Mouse (Mus musculus): ENCODE results near the gene Csmd2.

Gene Csmd2

DNA sequence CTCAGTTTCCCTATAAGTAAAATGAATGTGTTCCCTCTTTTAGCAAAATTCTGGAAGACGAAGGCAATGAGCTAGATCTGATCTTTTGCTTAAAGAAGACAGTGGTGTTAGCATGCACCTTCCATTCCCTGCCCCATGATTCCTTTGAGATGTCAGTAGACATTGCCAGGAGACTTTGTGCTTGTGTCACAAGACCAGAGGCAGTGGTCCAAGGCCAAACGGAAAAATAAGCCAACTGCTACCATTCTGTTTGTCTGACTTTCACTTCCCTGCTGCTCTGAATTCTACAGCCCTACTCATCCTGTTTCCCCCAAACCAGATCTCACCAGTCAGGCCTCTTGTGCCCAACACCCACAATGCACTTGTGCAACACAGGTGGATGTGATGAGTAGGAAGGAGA, 427.1 kb downstream of the Csmd2 start:
- DNase-seq (ENCODE audit: low spot score), result no peak

GRCm38 (mm10) chr4:128419988-128420617, 432.4 kb downstream of the Csmd2 start:
- DNase-seq (ENCODE audit: low spot score), result no peak

DNA sequence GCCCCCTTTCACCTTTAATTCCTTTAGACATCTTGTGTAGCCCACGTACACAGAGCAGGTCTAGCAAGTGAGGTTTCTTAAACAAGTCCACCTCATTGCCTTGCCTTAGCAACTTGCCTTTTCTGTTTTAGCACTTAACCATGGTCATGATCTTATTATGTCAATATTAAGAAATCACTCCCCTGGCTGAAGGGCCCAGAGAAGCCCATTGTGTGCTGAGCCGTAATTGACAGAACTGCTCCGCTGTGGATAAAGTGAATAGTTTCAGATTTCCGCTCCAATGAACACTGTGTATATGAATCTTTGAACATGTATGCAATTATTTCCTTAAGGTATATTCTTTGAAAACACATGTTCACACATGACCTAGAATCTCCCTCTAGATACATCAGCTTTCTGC, 434.8 kb downstream of the Csmd2 start:
- DNase-seq (ENCODE audit: low spot score), result no peak

DNA sequence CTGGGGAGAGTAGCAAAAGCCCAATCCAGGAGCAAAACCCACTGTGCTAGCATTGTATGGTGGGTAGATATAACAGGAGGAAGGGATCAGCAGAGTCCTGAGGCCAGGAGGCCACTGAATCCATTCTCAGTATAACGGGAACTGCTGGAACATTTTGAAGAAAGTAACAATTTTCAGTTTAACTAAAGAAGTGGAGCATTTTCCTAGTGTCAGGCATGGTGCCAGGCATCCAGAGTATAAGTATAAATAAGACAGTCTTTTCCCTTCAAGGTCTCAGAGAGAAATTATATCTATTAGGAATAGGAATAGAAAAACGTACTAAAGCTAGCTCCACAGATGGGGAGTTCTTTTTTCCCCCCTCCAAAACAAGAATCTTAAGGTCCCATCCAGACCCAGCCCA, 437.7 kb downstream of the Csmd2 start:
- DNase-seq (ENCODE audit: low spot score), result no peak

DNA sequence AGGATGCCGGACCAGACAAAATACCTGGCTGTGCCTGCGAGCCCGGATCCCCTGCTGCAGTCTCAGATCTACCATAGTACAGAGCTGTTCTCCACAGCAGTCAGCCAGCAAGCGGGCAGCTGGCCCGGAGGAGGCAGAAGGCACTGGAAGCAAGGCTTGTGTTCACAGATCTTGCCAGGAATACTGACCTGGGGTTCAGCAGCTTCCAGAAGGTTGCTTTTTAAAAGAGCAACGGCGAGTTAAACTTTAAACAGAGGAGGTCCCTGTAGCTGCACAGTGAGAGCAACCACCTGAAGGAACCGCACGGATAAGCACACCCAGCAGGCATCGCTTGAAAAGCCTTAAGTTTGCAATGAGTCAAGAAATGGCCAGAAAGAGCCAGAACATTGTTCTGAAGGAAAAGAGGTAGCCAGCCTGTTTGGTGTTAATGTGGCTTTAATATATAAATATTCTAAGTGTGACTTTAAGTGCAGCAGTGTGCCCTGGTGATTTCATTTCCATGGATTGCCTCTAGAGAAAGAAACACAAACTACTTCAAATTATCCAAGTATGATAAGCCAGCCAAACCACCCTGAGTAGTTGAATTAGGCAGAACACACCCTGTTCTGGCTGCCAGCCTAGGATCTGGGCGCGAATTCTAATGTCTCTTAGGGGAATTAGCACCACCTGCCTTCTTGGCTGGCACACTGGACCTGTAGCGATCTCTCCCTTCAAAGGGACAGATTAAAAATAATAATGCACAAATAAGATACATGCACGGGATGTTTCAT, 439.8 kb downstream of the Csmd2 start:
- DNase-seq (ENCODE audit: low spot score), result no peak

GRCm38 (mm10) chr4:128428303-128429107, 440.8 kb downstream of the Csmd2 start:
- DNase-seq (ENCODE audit: low spot score), result no peak

DNA sequence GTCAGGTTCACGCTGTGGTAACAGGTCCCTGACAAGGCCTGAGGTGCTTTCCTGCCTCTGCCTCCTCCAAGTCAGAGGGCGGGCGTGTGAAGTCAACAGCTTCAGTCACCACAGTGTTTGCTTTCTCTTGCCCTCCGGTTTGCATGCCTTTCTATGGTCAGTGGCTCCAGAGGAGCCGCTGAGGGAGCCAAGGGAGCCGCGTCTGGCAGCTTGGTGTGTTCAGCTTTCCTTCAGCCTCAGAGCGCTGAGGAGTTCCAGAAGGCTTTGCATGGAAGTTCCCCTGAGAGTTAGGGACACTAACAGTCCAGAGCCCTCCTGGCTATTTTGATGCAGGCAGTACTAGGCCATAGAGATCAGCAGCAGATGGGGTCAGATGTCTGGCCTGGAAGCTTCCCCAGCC, 441.9 kb downstream of the Csmd2 start:
- DNase-seq (ENCODE audit: low spot score), result no peak

DNA sequence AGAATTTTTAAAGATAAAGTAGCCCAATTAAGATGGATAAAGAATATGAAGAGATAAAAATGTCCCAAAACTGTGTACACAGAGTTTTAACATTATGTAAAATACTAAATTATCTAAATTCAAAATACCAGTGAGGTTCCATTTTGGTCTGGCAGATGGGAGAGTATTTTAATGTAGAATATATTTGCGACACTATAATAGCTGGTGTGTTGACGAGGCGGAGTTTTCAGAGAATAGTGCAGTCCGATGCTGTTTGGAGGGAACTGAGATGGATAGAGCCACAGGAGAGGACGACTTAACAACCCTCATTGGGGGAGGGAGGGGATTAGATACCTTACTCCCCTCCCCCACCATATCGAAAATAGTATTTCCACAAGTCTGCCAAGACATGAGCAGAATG, 452.9 kb downstream of the Csmd2 start:
- DNase-seq (ENCODE audit: low spot score), result no peak

GRCm38 (mm10) chr4:128441228-128441627, 453.6 kb downstream of the Csmd2 start:
- no peak for DNase-seq (ENCODE audit: low spot score)

GRCm38 (mm10) chr4:128442791-128443190, 455.1 kb downstream of the Csmd2 start:
- DNase-seq (ENCODE audit: low spot score), result no peak

GRCm38 (mm10) chr4:128445514-128446260, 458.0 kb downstream of the Csmd2 start:
- DNase-seq (ENCODE audit: low spot score), result no peak

GRCm38 (mm10) chr4:128448831-128449431, 461.3 kb downstream of the Csmd2 start:
- no peak for DNase-seq (ENCODE audit: low spot score)

- DNase-seq (ENCODE audit: low spot score), result no peak
These were observed 462.5 kb downstream of the Csmd2 start for GRCm38 (mm10) chr4:128450137-128450536.

DNA sequence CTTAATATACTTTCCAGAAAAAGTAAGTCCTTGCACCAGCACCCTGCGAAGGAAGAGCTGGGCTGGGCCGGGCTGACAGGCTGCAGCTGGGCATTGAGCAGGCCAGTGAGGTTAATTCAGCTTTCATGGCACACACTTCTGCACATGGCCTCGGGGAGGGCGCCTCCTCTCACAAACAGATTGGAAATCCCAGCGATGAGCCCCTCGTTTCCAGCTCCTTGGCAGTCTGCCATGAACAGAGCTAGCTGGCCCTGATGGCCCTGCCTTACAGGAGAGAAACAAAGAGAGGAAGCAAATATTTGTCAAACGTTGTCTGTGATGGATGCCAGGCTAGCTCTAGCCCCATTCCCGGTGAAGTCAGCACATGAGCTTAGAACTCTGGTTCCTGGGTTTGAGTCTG, 463.3 kb downstream of the Csmd2 start:
- no peak for DNase-seq (ENCODE audit: low spot score)

GRCm38 (mm10) chr4:128451383-128451794, 463.7 kb downstream of the Csmd2 start:
- no peak for DNase-seq (ENCODE audit: low spot score)

- DNase-seq (ENCODE audit: low spot score), result no peak
These were observed 479.1 kb downstream of the Csmd2 start for GRCm38 (mm10) chr4:128466708-128467107.

DNA sequence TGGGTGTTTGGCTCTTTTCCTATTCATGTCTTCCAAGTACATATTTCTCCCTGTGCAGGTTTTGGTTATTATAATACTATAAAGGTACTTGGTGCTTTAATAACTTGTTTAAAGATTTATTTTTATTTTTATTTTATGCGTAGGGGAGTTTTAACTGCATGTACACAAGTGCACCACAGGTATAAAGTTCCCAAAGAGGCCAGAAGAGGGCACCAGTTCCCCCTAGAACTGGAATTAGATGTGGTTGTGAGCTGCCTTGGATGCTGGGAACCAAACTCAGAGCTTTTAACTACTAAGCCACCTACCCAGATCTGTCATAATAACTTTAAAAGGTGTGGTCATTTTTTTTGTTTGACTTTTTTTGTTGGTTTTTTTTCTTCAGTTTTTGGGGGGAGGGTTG, 480.4 kb downstream of the Csmd2 start:
- DNase-seq (ENCODE audit: low spot score), result no peak

- no peak for DNase-seq (ENCODE audit: low spot score)
These were observed 488.6 kb downstream of the Csmd2 start for GRCm38 (mm10) chr4:128476249-128476648.

GRCm38 (mm10) chr4:128483891-128484290, 496.2 kb downstream of the Csmd2 start:
- no peak for DNase-seq (ENCODE audit: low spot score)

DNA sequence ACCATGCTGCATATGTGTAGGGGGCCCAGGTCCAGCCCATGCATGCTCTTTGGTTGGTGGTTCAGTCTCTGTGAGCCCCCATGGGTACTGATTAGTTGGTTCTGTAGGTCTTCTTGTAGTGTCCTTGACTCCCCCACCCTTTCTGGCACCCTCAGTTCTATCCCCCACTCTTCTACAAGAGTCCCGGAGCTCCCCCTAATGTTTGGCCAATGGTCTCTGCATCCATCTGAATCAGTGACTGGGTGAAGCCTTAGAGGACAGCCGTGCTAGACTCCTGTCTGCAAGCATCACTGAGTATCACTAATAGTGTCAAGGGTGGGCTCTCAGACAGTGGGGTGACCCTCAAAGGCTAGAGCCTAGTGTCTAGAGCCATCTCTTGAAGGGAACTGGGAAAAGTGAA, 497.0 kb downstream of the Csmd2 start:
- DNase-seq (ENCODE audit: low spot score), result no peak

DNA sequence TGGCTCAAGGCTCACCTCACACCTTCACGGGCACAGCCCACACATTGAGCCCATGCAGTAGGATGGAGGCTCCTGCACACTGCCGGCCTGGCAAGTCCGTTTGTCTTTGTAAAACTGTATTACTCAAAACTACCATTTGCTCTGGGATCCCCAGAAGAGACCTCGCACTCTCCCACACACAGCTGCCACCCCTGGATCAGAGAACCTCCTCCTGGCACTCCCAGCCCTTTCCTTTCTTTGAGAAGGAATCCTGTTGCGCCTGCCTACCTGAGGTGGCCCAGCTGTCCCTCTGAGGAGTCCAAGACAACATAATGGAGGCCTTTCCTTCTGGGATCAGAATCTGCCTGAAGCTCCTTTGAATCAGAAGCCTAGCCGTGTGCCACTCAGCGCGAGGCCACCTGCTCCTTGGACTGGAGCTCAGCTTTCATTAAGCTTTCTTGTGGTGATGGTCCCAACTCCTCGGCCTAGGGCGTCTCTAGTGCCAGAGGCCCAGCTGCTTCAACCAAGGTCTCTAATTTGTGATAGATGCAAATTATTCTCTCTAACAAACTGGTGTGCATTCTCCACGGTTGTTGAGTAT, 502.0 kb downstream of the Csmd2 start:
- DNase-seq (ENCODE audit: low spot score), result no peak

Data from adipocyte (in vitro differentiated cells).